Mouse (Mus musculus): ENCODE measurements around the gene Msantd1. TPM values are rescaled to one million over a fixed set of nuclear protein-coding genes. Genes with fewer than 3 reads are reported as not detected.

Gene Msantd1
- polyA plus RNA-seq, 1 experiment from 2014 or later: 2.5 TPM

- H3K27me3 ChIP-seq (ENCODE audit: control insufficient read depth, insufficient read depth, low read length): no peaks in the 10 kb centered on the region
- WGBS: 94% methylated on average over 5 of the region's 5 CpGs
- DNase-seq (ENCODE audit: low spot score): no peak
- H3K9ac ChIP-seq (ENCODE audit: low read length): no peak overlapping the region
- no peaks in the 10 kb centered on the region for H3K4me1 ChIP-seq (replicated peaks; ENCODE audit: control insufficient read depth, insufficient read depth, low read length)
- no peaks in the 10 kb centered on the region for H3K9me3 ChIP-seq (ENCODE audit: control insufficient read depth, low read length)
- ATAC-seq (replicated peaks; ENCODE audit: low FRiP score): no peak
- no peak overlapping the region for H3K4me2 ChIP-seq (ENCODE audit: low read depth, low read length, severe bottlenecking)
- H3K36me3 ChIP-seq (ENCODE audit: control insufficient read depth, insufficient read depth, low read length): peaks cover 10% of the 10 kb centered on the region; the same call in 1 of the 2 replicates
- H3K4me3 ChIP-seq (ENCODE audit: low read depth, low read length): no peak overlapping the region
- no peak overlapping the region for H3K27ac ChIP-seq (ENCODE audit: low read depth, low read length)
Observed at GRCm38 (mm10) chr5:34968386-34968785, 60.6 kb downstream of the Msantd1 start.

GRCm38 (mm10) chr5:34972471-34972870 lies 64.7 kb downstream of the Msantd1 start:
- ATAC-seq (replicated peaks; ENCODE audit: low FRiP score) (no peak), DNase-seq (ENCODE audit: low spot score) (no peak)
- H3K4me3 ChIP-seq (ENCODE audit: low read depth, low read length): no peak overlapping the region
- no peaks in the 10 kb centered on the region for H3K9me3 ChIP-seq (ENCODE audit: control insufficient read depth, low read length)
- no peak overlapping the region for H3K27ac ChIP-seq (ENCODE audit: low read depth, low read length)
- 89% methylated on average over 3 of the region's 3 CpGs for WGBS
- H3K4me2 ChIP-seq (ENCODE audit: low read depth, low read length, severe bottlenecking): no peak overlapping the region
- H3K27me3 ChIP-seq (ENCODE audit: control insufficient read depth, insufficient read depth, low read length): no peaks in the 10 kb centered on the region
- H3K36me3 ChIP-seq (ENCODE audit: control insufficient read depth, insufficient read depth, low read length): peaks cover 5% of the 10 kb centered on the region
- no peaks in the 10 kb centered on the region for H3K4me1 ChIP-seq (replicated peaks; ENCODE audit: control insufficient read depth, insufficient read depth, low read length)
- no peak overlapping the region for H3K9ac ChIP-seq (ENCODE audit: low read length)

Other genes with a start within 250 kb of the Msantd1 start
- gene Nop14, start 247.9 kb upstream of the Msantd1 start, polyA plus RNA-seq (2014; fragmentation: Nextera tagmentation; extraction: Ambion mirVana): 33.1 and 33.6 TPM in 2 replicates
- gene Grk4, start 247.6 kb upstream of the Msantd1 start, polyA plus RNA-seq (2014; fragmentation: Nextera tagmentation; extraction: Ambion mirVana): 1.8 and 2.5 TPM in 2 replicates
- 21.2 and 22.4 TPM in 2 replicates for gene Htt, start 146.3 kb upstream of the Msantd1 start, polyA plus RNA-seq (2014; fragmentation: Nextera tagmentation; extraction: Ambion mirVana)
- 54.4 and 55.9 TPM in 2 replicates for gene Rgs12, start 41.4 kb downstream of the Msantd1 start, polyA plus RNA-seq (2014; fragmentation: Nextera tagmentation; extraction: Ambion mirVana)
- 0.17 and 0.45 TPM in 2 replicates for gene Hgfac, start 133.5 kb downstream of the Msantd1 start, polyA plus RNA-seq (2014; fragmentation: Nextera tagmentation; extraction: Ambion mirVana)
- 0.16 TPM in 1 of 2 replicates, not detected in the other for gene Dok7, start 148.8 kb downstream of the Msantd1 start, polyA plus RNA-seq (2014; fragmentation: Nextera tagmentation; extraction: Ambion mirVana)
- gene Lrpap1, start 197.8 kb downstream of the Msantd1 start, polyA plus RNA-seq (2014; fragmentation: Nextera tagmentation; extraction: Ambion mirVana): 83.2 and 83.7 TPM in 2 replicates

Measured in forebrain, embryonic 11.5 days (tissue).